Mouse (Mus musculus) hindbrain, embryonic 14.5 days (tissue): Measurements from ENCODE around the gene Prkar2b. TPM values are rescaled to one million over a fixed set of nuclear protein-coding genes. Genes with fewer than 3 reads are reported as not detected.

ENCODE experiments used
- polyA plus RNA-seq: library from polyadenylated mRNA; unstranded; fragments of >200 nt; fragmentation: Nextera tagmentation; extraction: Ambion mirVana; gene quantifications from 2 replicates; pipeline ENCODE4 v1.2.1, GENCODE M21; 2014

The Prkar2b gene
- polyA plus RNA-seq, 1 experiment from 2014 or later: 169 TPM

Other genes with a start within 250 kb of the Prkar2b start
- gene Hbp1, start 110.8 kb downstream of the Prkar2b start, polyA plus RNA-seq: 49.0 and 51.5 TPM in 2 replicates
- 1.7 and 1.9 TPM in 2 replicates for gene Pik3cg, start 147.4 kb upstream of the Prkar2b start, polyA plus RNA-seq